Mouse (Mus musculus): ENCODE results near the gene Podn.

- TF ChIP-seq CTCF (IDR thresholded peaks at IDR 0.05; ENCODE audit: control insufficient read depth, insufficient read depth, low read length): no peak
- no peak for TF ChIP-seq POLR2A (IDR thresholded peaks at IDR 0.05; ENCODE audit: borderline replicate concordance, control insufficient read depth, low read depth, low read length)
Observed at GRCm38 (mm10) chr4:108096345-108096744, at the start of gene Podn.

Measured in bone marrow, adult 2 months (tissue).